Mouse (Mus musculus): Measurements from ENCODE around the gene Tnks1bp1.

GRCm38 (mm10) chr2:85106068-85106790 lies 58.4 kb downstream of the Tnks1bp1 start:
- TF ChIP-seq CTCF (IDR thresholded peaks at IDR 0.05; ENCODE audit: low read depth) (no peak), EP300 (IDR thresholded peaks at IDR 0.05; ENCODE audit: low read depth) (no peak)
